Mouse (Mus musculus): ENCODE measurements around the gene Lmln. TPM values are rescaled to one million over a fixed set of nuclear protein-coding genes. Genes with fewer than 3 reads are reported as not detected.
"Not testable (repeated sequence)": the region's sequence is repeated elsewhere in the genome, so short reads cannot be mapped to it uniquely, and the experiment has no call there.

The Lmln gene
- polyA plus RNA-seq, 1 experiment from 2014 or later, result 1.5 TPM

- H3K9me3 ChIP-seq (replicated peaks; ENCODE audit: control insufficient read depth, low read length), result no peaks in the 10 kb centered on the region
- H3K36me3 ChIP-seq (ENCODE audit: control insufficient read depth, insufficient read depth, low read length), result no peaks in the 10 kb centered on the region
- WGBS, result 51% methylated on average over 4 of the region's 4 CpGs
- H3K4me2 ChIP-seq (ENCODE audit: low read length), result no peak overlapping the region
- no peak overlapping the region for H3K9ac ChIP-seq (ENCODE audit: low read length)
- ATAC-seq, result no peak
- H3K4me1 ChIP-seq (ENCODE audit: control insufficient read depth, insufficient read depth, low read length), result no peaks in the 10 kb centered on the region
- peak; percentile 76 for DNase-seq (ENCODE audit: low spot score)
- H3K27ac ChIP-seq (ENCODE audit: low read depth, low read length), result no peak overlapping the region
- no peaks in the 10 kb centered on the region for H3K27me3 ChIP-seq (replicated peaks; ENCODE audit: control insufficient read depth, insufficient read depth, low read length)
- no peak overlapping the region for H3K4me3 ChIP-seq (ENCODE audit: low read depth, low read length)
These were observed 92.7 kb downstream of the Lmln start for GRCm38 (mm10) chr16:33154992-33155391.

- Histone ChIP-seq H3K36me3 (ENCODE audit: control insufficient read depth, insufficient read depth, low read length) (no peaks in the 10 kb centered on the region), H3K27me3 (replicated peaks; ENCODE audit: control insufficient read depth, insufficient read depth, low read length) (no peaks in the 10 kb centered on the region), H3K9ac (ENCODE audit: low read length) (no peak overlapping the region), H3K4me1 (ENCODE audit: control insufficient read depth, insufficient read depth, low read length) (no peaks in the 10 kb centered on the region), H3K9me3 (replicated peaks; ENCODE audit: control insufficient read depth, low read length) (no peaks in the 10 kb centered on the region), H3K27ac (ENCODE audit: low read depth, low read length) (no peak overlapping the region), H3K4me3 (ENCODE audit: low read depth, low read length) (no peak overlapping the region), H3K4me2 (ENCODE audit: low read length) (no peak overlapping the region)
- ATAC-seq, result no peak
- WGBS, result 74% methylated on average over 11 of the region's 11 CpGs
- DNase-seq (ENCODE audit: low spot score), result no peak
These were observed 95.7 kb downstream of the Lmln start for GRCm38 (mm10) chr16:33158006-33158405.

- Histone ChIP-seq H3K9ac (ENCODE audit: low read length) (no peak overlapping the region), H3K9me3 (replicated peaks; ENCODE audit: control insufficient read depth, low read length) (no peaks in the 10 kb centered on the region), H3K4me3 (ENCODE audit: low read depth, low read length) (no peak overlapping the region), H3K36me3 (ENCODE audit: control insufficient read depth, insufficient read depth, low read length) (no peaks in the 10 kb centered on the region), H3K4me2 (ENCODE audit: low read length) (no peak overlapping the region), H3K27ac (ENCODE audit: low read depth, low read length) (no peak overlapping the region), H3K4me1 (ENCODE audit: control insufficient read depth, insufficient read depth, low read length) (no peaks in the 10 kb centered on the region), H3K27me3 (replicated peaks; ENCODE audit: control insufficient read depth, insufficient read depth, low read length) (no peaks in the 10 kb centered on the region)
- WGBS, result 81% methylated on average over 14 of the region's 14 CpGs
- no peak for DNase-seq (ENCODE audit: low spot score)
- no peak for ATAC-seq
These were observed 96.3 kb downstream of the Lmln start for GRCm38 (mm10) chr16:33158590-33159071.

GRCm38 (mm10) chr16:33159363-33159762 lies 97.0 kb downstream of the Lmln start:
- 97% methylated on average over 2 of the region's 2 CpGs for WGBS

GRCm38 (mm10) chr16:33163330-33164090 lies 101.2 kb downstream of the Lmln start:
- Histone ChIP-seq H3K27ac (ENCODE audit: low read depth, low read length) (no peak overlapping the region), H3K9ac (ENCODE audit: low read length) (no peak overlapping the region), H3K27me3 (replicated peaks; ENCODE audit: control insufficient read depth, insufficient read depth, low read length) (no peaks in the 10 kb centered on the region), H3K4me2 (ENCODE audit: low read length) (no peak overlapping the region), H3K9me3 (replicated peaks; ENCODE audit: control insufficient read depth, low read length) (no peaks in the 10 kb centered on the region), H3K4me1 (ENCODE audit: control insufficient read depth, insufficient read depth, low read length) (no peaks in the 10 kb centered on the region), H3K36me3 (ENCODE audit: control insufficient read depth, insufficient read depth, low read length) (no peaks in the 10 kb centered on the region), H3K4me3 (ENCODE audit: low read depth, low read length) (no peak overlapping the region)
- no peak for DNase-seq (ENCODE audit: low spot score)
- no peak for ATAC-seq
- 78% methylated on average over 13 of the region's 13 CpGs for WGBS

More at GRCm38 (mm10) chr16:33159363-33159762, 97.0 kb downstream of the Lmln start:
- H3K4me1 ChIP-seq (ENCODE audit: control insufficient read depth, insufficient read depth, low read length), result no peaks in the 10 kb centered on the region
- H3K4me2 ChIP-seq (ENCODE audit: low read length), result no peak overlapping the region
- no peaks in the 10 kb centered on the region for H3K36me3 ChIP-seq (ENCODE audit: control insufficient read depth, insufficient read depth, low read length)
- H3K9me3 ChIP-seq (replicated peaks; ENCODE audit: control insufficient read depth, low read length), result no peaks in the 10 kb centered on the region
- H3K27ac ChIP-seq (ENCODE audit: low read depth, low read length), result no peak overlapping the region
- H3K27me3 ChIP-seq (replicated peaks; ENCODE audit: control insufficient read depth, insufficient read depth, low read length), result no peaks in the 10 kb centered on the region
- H3K9ac ChIP-seq (ENCODE audit: low read length), result no peak overlapping the region
- DNase-seq (ENCODE audit: low spot score), result no peak
- no peak for ATAC-seq
- H3K4me3 ChIP-seq (ENCODE audit: low read depth, low read length), result no peak overlapping the region

- not testable (repeated sequence) for ATAC-seq; H3K9ac ChIP-seq (ENCODE audit: low read length); H3K27ac ChIP-seq (ENCODE audit: low read depth, low read length); H3K4me3 ChIP-seq (ENCODE audit: low read depth, low read length); H3K4me2 ChIP-seq (ENCODE audit: low read length); H3K27me3 ChIP-seq (replicated peaks; ENCODE audit: control insufficient read depth, insufficient read depth, low read length); H3K36me3 ChIP-seq (ENCODE audit: control insufficient read depth, insufficient read depth, low read length); H3K4me1 ChIP-seq (ENCODE audit: control insufficient read depth, insufficient read depth, low read length); H3K9me3 ChIP-seq (replicated peaks; ENCODE audit: control insufficient read depth, low read length)
- 71% methylated on average over 6 of the region's 6 CpGs for WGBS
- peak; percentile 38 for DNase-seq (ENCODE audit: low spot score)
These were observed 104.0 kb downstream of the Lmln start for GRCm38 (mm10) chr16:33166284-33166683.

- H3K4me3 ChIP-seq (ENCODE audit: low read depth, low read length), result no peak overlapping the region
- ATAC-seq, result no peak
- no peak for DNase-seq (ENCODE audit: low spot score)
- no peaks in the 10 kb centered on the region for H3K27me3 ChIP-seq (replicated peaks; ENCODE audit: control insufficient read depth, insufficient read depth, low read length)
- no peak overlapping the region for H3K9ac ChIP-seq (ENCODE audit: low read length)
- no peaks in the 10 kb centered on the region for H3K9me3 ChIP-seq (replicated peaks; ENCODE audit: control insufficient read depth, low read length)
- no peak overlapping the region for H3K4me2 ChIP-seq (ENCODE audit: low read length)
- H3K27ac ChIP-seq (ENCODE audit: low read depth, low read length), result no peak overlapping the region
- 43% methylated on average over 5 of the region's 5 CpGs for WGBS
- no peaks in the 10 kb centered on the region for H3K4me1 ChIP-seq (ENCODE audit: control insufficient read depth, insufficient read depth, low read length)
- H3K36me3 ChIP-seq (ENCODE audit: control insufficient read depth, insufficient read depth, low read length), result no peaks in the 10 kb centered on the region
These were observed 105.2 kb downstream of the Lmln start for GRCm38 (mm10) chr16:33167537-33167936.

- Histone ChIP-seq H3K9ac (ENCODE audit: low read length) (no peak overlapping the region), H3K36me3 (ENCODE audit: control insufficient read depth, insufficient read depth, low read length) (no peaks in the 10 kb centered on the region), H3K4me3 (ENCODE audit: low read depth, low read length) (no peak overlapping the region), H3K9me3 (replicated peaks; ENCODE audit: control insufficient read depth, low read length) (no peaks in the 10 kb centered on the region), H3K4me1 (ENCODE audit: control insufficient read depth, insufficient read depth, low read length) (no peaks in the 10 kb centered on the region), H3K27ac (ENCODE audit: low read depth, low read length) (no peak overlapping the region), H3K27me3 (replicated peaks; ENCODE audit: control insufficient read depth, insufficient read depth, low read length) (no peaks in the 10 kb centered on the region), H3K4me2 (ENCODE audit: low read length) (no peak overlapping the region)
- WGBS, result 62% methylated on average over 8 of the region's 8 CpGs
- ATAC-seq, result no peak
- DNase-seq (ENCODE audit: low spot score), result no peak
These were observed 107.2 kb downstream of the Lmln start for GRCm38 (mm10) chr16:33169471-33170034.

Data from forebrain, embryonic 14.5 days (tissue).